Mouse (Mus musculus) adrenal gland (tissue): Measurements from ENCODE around the gene Slc38a3.

Experiments used
- intact Hi-C: fragments of 180-260 bp; cut with DNase I; formaldehyde crosslinking; loops from one replicate; pipeline ENCODE4 v1.15.1; 2025

Slc38a3 gene

DNA sequence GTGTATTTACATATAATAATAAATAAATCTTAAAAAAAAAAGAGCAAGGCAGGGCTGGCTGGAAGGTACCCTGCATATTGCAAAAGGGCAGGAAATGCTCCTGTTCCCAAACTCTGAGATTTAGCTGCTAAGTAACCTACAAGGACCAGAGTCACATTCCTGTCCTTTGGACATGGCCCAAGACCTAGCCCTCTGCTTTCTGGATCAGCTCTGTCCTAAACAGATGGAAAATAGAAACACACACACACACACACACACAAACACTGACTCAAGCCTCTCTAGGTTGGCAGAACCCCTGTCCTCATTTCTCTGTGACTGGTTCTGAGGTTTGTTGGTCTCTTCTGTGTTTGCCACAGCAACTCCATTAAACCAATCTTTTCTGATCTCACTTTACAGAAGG, 48.4 kb downstream of the Slc38a3 start:
- intact Hi-C loops, result no loop called here

- intact Hi-C loops, result no loop called here
Measured at GRCm38 (mm10) chr9:107619546-107619879, 49.8 kb downstream of the Slc38a3 start.

GRCm38 (mm10) chr9:107618778-107619545, 50.4 kb downstream of the Slc38a3 start:
- intact Hi-C loops, result no loop called here

DNA sequence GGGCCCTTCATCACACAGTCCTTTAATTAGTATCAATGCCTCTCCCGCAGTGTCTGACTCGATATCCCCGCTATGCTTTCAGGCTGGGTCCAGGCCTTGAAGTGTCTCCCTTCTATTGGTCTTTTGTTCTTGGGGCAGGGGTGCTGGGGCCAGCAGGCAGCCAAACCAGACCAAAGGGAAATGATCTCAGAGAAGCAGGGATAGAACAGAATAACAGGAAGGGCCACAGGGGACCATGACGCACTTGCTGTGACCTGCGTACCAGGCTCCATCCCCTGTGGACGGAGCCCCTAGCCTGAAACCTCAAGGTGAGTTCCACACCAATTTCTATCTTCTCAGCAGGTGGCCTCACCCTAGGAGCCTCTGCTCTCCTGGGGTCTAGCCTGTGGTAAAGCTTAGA, 51.2 kb downstream of the Slc38a3 start:
- intact Hi-C loops, result no loop called here

- intact Hi-C loops, result no loop called here
Measured at GRCm38 (mm10) chr9:107617461-107617860, 51.9 kb downstream of the Slc38a3 start.

- intact Hi-C loops, result no loop called here
Measured at GRCm38 (mm10) chr9:107615035-107615434, 54.3 kb downstream of the Slc38a3 start.

- intact Hi-C loops, result no loop called here
Measured at GRCm38 (mm10) chr9:107612945-107613569, 56.3 kb downstream of the Slc38a3 start.

GRCm38 (mm10) chr9:107612191-107612944, 57.0 kb downstream of the Slc38a3 start:
- intact Hi-C loops, result no loop called here

DNA sequence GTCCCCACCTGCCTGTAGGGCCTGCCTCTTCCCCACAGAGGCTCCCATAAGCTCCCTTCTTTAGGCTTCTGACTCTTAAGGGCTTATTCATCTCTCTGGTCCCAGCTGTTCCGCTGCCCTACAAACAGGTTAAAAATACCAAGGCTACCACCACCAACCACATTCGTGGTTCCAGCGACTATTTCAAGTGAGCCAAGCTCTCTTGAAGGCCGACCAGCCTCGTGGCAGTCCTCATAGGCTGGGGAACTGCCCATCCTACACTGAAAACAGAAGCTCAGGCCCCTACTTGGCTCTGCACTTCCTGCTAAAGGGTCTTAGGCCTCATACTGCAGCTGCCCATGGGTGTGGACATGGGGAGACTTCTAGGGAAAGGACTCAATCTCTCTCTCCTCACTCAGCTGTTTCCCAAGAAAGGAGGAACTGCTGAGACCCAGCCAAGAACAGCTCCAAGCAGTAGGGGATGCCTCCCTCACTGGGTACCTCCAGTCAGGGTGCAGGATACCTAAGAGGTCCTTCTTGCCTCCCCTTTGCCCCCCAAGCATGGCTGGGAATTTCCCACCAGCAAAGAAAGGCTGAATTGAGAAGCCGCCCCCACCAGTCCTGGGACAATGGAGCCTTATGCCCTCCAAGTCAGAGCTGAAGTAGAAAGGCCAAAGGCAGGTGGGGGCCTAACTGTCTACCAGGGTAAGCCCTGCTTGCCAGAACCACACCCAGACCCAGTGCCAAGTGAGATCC, 57.7 kb downstream of the Slc38a3 start:
- intact Hi-C loops, result no loop called here

DNA sequence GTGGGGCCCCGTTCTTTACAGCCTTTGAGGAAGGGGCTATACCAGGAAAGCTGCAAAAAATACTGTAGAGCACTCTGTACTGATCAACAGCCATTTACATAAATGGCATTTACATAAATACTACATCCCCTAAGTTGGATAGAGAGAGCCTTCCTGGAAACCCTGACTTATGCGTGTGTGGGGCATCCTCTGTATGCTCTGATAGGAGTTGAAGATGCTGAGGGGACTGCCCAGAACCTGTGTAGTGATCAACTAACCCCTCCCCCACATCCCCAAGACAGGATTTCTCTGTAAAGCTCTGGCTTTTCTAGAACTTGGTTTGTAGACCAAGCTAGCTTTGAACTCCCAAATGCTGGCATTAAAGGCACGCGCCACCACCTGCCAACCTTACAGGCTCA, 59.9 kb downstream of the Slc38a3 start:
- intact Hi-C loops, result no loop called here

DNA sequence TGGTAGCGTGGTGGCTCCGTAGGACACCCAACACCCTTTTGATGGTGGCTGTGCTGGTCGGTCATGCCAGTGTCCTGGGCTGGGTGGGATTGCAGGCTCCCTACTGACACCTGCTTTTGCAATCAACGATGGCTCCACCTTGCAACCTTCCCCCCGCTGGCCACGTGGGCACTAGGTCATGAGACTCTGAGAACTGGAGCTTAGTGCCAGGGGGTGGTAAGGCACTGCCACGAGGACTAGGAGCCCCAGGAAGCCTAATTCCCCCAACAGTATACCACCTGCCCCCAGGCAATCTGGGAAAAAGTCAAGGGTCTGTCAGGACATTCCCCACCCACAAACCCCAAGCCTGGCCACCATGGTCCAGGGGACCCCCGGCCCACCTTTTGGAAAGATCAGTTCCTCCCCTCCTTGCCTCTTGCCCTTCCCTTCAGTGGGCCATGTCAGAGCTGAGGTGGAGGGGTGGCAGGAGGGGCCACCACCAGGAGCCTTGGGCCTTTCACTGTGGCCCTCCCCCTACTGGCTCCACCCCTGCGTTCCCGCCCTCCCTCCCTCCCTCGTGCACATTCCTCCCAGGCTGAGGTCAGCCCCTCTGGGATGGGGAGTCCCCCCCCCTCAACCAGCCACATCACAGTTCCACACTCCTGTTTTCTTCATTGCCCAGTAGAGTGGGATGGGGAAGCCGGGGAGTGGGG, 60.4 kb downstream of the Slc38a3 start, which contains the start of gene Sema3b:
Sema3b (minus strand) TSS at position 489 of the 692 bp plus-strand sequence.
- intact Hi-C loops, result no loop called here

DNA sequence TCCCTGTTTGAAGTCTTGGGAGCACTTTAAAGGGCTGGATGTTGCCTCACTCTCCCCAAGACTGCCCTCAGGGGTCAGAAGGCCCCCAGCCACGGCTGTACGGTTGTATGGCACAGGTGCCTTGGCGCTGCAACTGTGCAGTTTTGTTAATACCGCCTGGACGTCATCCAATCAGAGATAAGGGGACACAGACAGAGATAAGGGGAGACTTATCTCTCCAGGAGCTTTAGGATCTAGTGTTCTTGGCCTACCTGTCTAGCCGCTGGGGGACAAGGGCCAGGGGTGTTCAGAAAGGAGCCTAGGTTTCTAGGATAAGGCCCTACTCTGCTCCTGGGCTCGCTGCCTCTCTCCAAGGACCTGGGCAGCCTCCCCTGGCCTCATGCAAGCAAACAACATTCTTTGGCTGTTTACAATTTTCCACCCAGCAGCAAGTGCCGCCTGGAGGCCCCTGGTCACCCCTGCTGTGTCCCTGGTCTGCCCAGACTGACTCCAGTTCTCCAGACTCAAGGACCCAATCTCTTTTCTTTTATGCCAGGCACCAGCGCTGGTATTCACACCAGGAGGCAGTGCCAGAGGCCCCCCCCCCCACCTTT, 61.6 kb downstream of the Slc38a3 start:
- intact Hi-C loops, result no loop called here

GRCm38 (mm10) chr9:107607036-107607435, 62.3 kb downstream of the Slc38a3 start:
- intact Hi-C loops, result no loop called here

DNA sequence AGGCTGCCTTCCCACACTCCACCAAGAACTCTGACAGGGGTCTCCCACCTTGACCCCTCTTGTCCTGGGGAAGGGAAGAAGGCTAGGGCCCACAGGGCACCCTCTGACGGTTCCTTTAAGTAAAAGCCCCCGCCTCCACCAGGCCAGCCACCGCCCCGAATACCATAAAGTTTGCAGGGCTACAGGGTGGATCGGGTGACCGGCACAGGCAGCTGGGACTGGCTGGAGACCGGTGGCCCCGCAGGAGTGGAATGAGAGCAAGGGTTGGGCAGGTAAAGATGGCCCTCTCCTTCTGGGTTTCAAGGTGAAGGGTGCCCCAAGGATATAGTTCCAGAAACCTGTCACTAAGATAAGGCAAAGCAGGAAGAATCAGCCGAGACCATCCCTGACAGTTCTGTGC, 62.7 kb downstream of the Slc38a3 start:
- intact Hi-C loops, result no loop called here

- intact Hi-C loops, result no loop called here
Measured at GRCm38 (mm10) chr9:107605041-107605661, 64.2 kb downstream of the Slc38a3 start.

DNA sequence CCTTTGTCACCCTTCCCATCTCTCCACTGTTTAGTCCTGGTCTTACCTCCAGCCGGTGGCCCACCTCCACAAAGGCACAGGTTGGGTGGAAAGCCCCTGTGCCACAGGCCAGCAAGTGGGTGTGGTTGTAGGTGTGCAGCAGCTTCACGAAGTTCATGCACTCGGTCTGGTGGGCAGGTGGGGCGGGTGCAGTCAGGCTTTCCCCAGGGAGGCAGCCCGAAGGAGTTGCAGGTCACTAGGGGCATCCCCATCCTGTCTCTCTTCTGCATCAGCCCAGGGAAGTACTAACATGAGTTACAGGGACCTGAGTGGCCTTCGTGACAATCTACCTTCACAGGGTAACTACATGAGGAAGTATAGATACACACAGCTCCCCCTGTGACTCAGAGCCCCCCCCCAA, 66.1 kb downstream of the Slc38a3 start:
- intact Hi-C loops, result loop anchor here (2.0 kb wide), 1 partner anchor 74 kb away; no protein-coding TSS in a partner anchor

DNA sequence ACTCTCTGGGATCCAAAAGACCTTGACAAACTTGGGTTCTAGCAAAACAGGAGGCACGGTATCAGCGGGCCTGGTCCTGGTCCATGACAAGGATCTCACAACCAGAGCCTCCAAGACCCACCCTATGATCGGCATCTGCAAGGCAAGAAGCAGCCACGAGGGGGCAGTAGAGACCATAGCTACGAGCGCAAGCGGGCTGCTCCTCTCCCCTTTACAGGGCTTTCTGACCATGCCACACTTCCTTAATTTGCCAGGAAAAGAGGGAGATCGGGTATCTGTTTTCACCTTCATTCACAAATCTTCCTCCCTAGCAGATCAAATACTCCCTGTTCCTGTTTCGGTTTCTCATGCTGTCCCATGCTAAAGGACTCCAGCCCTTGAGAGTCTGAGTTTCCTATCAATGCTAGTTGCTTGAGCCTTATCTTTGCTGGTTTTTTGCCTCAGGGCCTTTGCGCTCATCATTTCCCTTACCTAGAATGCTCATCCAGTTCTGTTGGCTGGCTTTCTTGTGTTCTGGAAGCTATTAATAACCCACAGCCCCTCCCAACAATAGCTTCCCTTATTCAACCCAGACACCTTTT, 67.2 kb downstream of the Slc38a3 start:
- intact Hi-C loops, result loop anchor here (1.0 to 2.0 kb wide), 2 partner anchors 43 to 75 kb away; no protein-coding TSS in a partner anchor

DNA sequence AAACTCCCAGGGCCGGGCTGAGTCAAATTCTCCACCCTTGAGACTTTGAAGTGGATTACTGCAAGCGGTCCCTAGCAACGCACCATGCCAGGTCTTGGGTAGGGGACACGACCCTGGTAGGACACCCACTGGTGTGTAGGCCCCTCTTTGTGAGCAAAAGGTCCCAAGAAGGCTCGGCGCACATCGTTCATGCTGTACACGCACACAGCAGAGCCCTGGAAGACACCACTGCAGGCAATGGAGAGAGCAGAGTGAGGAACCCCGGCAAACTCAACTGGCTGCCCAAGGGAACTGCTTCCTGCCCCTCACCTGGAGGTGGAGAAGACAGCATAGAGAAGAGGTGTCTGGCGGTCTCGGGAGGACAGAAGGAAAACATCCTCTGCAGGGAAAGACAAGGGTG, 68.1 kb downstream of the Slc38a3 start:
- intact Hi-C loops, result no loop called here

GRCm38 (mm10) chr9:107600745-107601144, 68.6 kb downstream of the Slc38a3 start:
- intact Hi-C loops, result no loop called here
